Mouse (Mus musculus) brain, embryonic 14.5 days (tissue): ENCODE results near the gene Chgb. TPM values are rescaled to one million over a fixed set of nuclear protein-coding genes. Genes with fewer than 3 reads are reported as not detected.
A peak's percentile ranks its signal among the peaks of the same experiment; 100 is the strongest.

Experiments
- DNase-seq: peaks from one replicate; pipeline ENCODE4 v3.0.0-alpha.2; 2011; ENCODE audit warnings: low read depth
- CTCF ChIP-seq: fragments of 200-500 bp; IDR thresholded peaks from 2 replicates; pipeline ENCODE4 v1.5.1; 2012; ENCODE audit warnings: inconsistent platforms, mild to moderate bottlenecking, moderate library complexity, borderline replicate concordance; ENCODE audit not compliant: insufficient read depth, insufficient read length; ENCODE audit errors: extremely low read depth
- POLR2A ChIP-seq: fragments of 200-500 bp; IDR thresholded peaks from 2 replicates; pipeline ENCODE4 v1.6.1; 2012; ENCODE audit warnings: mild to moderate bottlenecking, inconsistent platforms, borderline replicate concordance; ENCODE audit not compliant: poor library complexity, insufficient read depth, insufficient read length, severe bottlenecking; ENCODE audit errors: extremely low read depth
- polyA plus RNA-seq: library from polyadenylated mRNA; depleted of rRNA; stranded (reverse); fragments of >200 nt; gene quantifications from 2 replicates; pipeline ENCODE4 v1.2.3, GENCODE M21; 2012; rRNA removed

The Chgb gene
- polyA plus RNA-seq = 18.2 and 44.1 TPM in 2 replicates

DNA sequence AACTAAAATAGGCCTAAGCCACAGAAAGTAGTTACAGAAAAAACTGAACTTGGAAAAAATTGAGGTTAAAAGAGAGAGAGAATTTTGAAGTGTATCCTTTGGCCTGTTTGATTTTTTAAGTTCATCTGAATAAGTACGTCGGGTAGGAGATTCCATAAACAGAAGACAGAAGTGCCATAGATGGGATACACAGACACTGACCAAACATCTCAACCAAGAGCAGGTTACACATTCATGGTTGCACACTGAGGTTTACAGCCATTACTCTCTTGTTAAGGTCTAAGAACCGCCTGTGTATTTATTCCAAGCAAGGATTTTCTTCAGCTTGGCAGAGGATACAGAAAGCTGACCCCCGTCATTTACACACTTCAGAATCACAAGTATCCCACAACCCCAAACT, at the start of gene Chgb:
Gene Chgb, plus strand, starts transcription at position 301 of the 400 bp plus-strand sequence.
- TF ChIP-seq POLR2A (no peak), CTCF (no peak)

DNA sequence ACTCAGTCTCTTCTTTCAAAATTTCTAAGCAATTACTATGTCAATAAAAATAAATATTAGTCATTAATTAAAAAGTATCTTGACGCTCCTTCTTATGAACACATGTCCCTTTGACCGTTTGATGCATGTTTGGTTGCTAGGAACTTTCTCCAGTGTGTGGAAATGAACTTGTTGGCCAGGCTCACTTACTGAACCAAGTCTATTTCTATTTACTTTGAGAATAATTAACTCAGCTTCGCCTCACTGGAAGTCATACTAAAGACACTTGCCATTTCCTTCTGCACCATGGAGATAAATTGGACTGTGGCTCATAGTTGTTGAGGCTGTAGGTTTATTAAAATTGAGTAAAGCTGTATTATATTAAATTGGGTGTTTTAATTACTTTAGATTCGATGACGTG, 48.1 kb upstream of the Chgb start:
- DNase-seq = no peak
- no peak for TF ChIP-seq POLR2A
- no peak for TF ChIP-seq CTCF

More for the DNA sequence above, at the start of gene Chgb:
- no peak for DNase-seq

DNA sequence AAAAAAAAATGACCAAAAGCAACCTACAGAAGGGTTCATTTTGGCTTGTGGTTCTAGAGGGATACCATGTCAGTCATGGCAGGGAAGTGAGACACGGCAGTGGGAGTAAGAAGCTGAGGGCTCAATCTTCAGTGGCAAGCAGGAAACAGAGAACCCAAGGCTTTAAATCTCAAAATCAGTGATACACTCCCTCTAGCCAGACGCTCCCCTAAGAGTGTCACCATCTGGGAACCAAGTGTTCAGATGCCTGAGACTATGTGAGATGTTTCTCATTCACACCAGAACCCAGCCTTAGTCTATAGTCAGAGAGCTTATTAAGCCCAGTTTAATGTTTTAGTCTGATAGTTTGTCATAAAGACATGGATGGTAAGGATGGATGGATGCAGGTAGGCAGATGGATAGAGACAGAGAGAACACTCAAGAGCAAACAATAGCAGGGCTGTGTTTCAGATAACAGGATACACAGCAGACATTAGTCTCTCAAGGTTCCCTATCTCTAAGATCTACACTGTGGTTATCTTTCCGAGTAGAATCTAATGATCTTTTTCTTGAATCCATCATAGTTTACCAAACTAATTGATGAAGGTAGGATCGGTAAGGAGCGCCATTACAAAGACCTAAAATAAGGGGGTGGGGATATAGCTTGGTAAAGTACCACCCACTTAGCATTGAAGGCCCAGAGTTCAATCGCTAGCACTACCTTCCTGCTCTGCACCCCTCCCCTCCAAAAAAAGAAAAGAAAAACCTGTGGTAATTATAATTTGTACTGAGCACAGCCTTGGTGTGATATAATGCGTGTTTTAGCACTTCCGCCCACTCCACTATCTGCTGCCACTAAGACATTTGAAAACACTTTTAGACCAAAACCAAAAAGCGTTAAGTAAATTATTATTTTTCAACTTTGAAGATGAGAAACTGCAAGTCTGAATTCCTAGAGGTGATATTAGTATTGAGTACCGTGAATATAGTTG, 47.2 kb upstream of the Chgb start:
- no peak for DNase-seq
- TF ChIP-seq CTCF = no peak
- no peak for TF ChIP-seq POLR2A

DNA sequence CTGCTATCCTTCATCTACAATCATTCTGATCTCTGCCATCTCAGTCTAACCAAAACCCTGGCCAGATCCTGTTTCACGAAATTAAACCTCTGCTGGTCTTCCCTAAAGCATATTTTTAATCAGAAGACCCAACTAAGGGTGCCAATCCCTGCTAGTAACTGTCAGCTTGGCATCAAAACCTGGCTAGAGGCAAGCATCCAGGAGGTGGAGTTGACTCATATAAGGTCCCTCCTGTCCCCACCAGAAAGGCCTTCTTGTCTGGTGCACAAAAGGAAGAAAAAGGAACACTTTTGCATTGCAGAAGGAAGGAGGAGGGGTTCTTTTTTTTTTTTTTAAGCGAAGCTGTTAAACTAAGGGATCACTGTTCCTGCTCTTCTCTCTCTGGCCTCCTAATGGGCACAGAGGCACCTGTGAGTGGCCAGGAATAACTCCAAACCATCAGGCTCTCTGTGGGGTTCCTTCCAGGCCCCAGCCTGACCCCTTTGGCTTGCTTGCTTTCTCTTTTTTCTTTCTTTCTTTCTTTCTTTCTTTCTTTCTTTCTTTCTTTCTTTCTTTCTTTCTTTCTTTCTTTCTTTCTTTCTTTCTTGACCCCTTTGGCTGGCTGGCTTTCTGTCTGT, 42.2 kb upstream of the Chgb start:
- no peak for TF ChIP-seq CTCF
- no peak for TF ChIP-seq POLR2A
- DNase-seq = no peak

DNA sequence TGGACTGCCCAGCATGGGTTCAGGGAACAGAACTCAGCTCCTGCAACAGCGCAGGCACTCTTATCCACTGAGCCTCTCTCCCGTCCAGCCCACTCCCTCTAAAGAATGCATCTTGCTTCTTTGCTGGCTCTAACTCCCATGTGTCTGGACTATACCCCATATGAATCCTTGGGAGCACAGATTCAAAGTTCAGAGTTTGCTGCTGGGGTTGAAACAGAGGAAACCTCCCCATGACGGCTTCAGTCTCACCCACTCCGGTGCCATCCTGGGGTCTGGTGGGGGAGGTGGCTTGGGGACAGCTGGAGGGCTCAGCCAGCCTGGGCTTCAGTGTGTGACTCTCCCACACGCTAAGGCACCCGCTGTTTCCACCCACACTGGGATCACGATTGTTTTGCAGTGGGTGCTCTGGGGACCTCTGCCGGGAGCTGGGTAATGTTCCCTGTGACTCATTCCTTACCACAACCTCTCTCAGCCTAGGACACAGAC, 39.2 kb upstream of the Chgb start:
- DNase-seq = no peak
- TF ChIP-seq POLR2A (no peak), CTCF (no peak)

DNA sequence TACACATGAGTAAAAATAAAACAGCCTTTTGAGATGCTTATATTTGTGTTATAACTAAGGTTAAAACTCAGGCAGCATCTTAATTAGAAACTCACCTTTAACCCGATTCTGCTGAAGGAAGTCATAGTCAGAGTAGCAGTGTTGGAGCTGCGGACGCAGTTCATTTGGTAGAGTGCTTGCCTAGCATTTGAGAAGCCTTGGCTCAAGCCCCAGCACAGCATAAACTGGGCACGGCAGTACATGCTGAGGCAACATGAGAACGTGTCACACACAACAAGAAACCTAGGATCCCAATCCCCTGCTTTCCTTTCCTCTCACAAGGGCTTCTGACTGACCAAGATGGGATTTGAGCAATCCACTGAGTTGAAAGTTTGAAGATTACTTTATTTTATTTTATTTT, 36.2 kb upstream of the Chgb start:
- DNase-seq = no peak
- no peak for TF ChIP-seq CTCF
- TF ChIP-seq POLR2A = no peak

DNA sequence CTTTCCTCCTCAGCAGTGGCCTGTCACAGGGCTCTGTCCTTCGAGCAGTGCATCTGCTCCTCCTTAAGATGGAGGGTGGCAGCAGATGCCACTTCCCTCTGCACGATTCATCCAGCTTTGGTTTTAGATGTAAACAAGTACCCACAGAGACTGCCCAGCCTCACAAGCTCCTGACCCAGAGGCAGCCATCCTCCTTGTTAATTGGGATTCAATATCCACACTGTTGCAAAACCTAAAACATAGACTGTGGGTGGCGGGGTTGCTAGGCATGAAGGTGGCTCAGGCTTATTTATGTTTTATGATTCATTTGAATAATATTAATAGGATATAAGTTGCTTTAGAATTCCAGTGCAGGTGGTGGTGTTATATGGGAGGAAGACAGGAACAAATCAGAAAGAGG, 35.0 kb upstream of the Chgb start:
- no peak for DNase-seq

DNA sequence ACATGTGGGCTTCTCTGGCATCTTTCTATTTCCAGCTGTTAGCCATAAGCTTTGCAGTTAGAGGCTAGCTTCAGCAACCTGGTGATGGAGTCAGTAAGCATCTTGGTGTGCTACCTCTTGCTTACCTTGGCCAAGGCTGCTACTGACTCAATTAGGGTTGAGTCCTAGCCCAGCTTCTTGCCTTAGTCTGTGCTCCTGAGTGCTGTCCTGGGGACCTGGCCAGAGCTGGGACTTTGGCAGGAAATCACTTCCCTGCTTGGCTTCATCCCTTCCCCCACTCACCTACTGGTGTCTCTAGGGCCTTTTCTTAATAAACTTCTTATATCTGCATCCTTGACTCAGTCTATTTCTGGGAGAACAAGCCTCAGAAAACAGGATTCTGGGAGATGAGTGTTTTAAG, 30.4 kb upstream of the Chgb start:
- TF ChIP-seq CTCF (no peak), POLR2A (no peak)
- no peak for DNase-seq

More for the DNA sequence above, 35.0 kb upstream of the Chgb start:
- TF ChIP-seq CTCF (no peak), POLR2A (no peak)

DNA sequence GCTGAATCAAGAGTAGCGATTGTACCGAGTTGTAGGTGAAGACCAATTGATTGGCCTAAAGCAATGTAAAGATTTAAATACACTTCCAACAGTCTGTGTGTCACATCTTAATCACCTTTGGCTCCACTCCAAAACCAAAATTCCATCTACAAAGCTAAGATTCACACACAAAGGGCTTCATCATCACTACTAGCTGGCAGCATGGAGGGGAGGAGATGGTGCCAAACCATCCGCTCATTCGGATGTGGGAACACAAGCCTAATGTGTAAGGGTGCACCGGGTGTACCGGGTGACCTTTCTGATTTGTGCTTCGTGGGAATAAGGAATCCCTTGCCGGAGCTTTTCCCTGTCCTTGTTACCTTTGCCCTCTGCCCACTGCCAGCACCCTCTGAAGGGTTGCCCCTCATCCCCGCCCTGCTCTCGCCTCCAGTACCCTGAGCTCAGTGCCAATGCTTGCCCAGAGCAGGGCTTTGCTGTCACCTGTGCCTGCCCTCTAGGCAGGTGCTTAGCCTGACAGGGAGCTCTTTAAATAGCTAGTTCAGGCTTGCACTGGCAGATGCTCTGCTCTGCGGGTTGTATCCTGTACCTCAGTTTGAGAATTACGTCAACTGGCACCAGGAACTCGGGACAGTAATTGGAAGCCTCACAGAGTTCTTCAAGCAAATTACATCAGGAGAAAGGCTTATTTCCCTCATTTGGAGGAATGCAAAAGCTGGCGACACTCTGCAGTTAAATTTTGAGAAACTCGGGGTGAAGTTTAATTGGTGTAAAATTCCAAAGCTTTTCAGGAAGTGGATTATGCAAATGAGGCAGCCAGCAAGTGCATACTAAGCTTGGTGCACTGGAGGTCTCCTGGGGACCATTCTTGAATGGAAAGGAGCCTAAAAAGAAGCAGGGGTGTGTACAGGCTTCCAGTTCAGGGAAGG, 29.7 kb upstream of the Chgb start:
- peak; percentile 92 for DNase-seq
- TF ChIP-seq POLR2A = no peak
- TF ChIP-seq CTCF = no peak

DNA sequence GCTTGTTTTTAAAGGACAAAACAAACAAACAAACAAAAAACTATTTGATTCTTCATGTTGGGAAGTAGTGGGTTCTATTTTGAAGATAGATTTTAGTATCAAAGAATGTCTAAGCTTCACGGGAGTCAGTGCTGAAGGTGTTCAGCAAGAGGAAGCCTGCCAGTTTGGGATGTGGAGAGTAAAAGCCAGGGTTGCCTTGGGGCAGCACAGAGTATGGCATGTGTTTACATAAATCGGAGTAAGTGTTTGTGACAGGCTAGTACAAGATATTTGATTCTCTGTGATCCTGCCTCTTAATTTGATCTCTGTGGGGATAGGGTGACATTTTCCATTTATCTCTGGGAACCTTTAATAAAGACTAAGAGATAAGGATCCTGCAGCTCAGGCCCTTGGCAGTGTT, 28.7 kb upstream of the Chgb start:
- DNase-seq = no peak
- TF ChIP-seq POLR2A (no peak), CTCF (no peak)

DNA sequence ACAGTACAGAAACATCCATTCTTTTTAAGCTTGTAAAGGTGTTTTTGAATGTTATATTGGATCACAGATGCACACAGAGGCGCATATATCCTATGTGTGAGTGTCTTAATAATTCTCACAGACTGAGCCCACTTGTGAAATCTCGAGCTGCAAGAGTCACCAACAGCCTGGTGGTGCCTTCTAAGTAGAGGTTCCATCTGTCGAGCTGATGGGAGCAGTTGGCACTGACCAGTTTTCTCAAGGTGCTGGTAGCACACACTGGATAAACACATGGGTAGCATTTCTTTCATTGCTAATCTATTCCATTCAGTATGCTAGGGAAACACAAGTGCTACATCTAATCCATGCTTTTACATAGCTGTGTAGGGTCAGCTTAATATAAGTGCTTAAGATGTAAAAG, 27.9 kb upstream of the Chgb start:
- TF ChIP-seq CTCF (no peak), POLR2A (no peak)
- DNase-seq = no peak

DNA sequence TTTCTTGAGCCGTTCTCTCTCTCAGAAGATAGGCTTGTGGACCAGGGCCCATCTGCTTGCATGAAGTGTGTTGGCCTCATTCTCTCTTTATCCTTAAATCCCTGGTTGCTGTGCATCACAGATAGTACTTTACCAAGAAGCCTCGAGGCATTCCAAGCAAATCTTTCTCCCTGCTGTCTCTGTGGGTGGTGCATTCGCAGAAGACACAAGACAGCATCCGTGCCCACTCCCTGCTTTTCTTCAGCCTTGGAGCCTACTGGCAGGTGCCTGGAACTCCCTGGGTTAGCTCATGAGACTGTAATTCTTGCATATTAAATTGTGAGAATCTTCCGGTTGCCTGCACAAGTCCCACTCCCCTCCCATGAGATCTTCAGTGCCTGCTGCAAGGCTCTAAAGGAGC, 23.2 kb upstream of the Chgb start:
- DNase-seq = no peak
- TF ChIP-seq POLR2A (no peak), CTCF (no peak)
